Mouse (Mus musculus) fat pad, adult 2 months (tissue): ENCODE data around the gene Cubn.

Experiments used
- DNase-seq: peaks from one replicate; pipeline ENCODE4 v3.0.0-alpha.2; 2011; ENCODE audit warnings: low read depth, low spot score; ENCODE audit errors: extremely low read depth

The Cubn gene

GRCm38 (mm10) chr2:13409767-13410519 is 81.7 kb downstream of the Cubn start:
- DNase-seq = no peak

GRCm38 (mm10) chr2:13408333-13408732 is 83.3 kb downstream of the Cubn start:
- peak; percentile 4 for DNase-seq

- DNase-seq = no peak
These were observed 83.9 kb downstream of the Cubn start for GRCm38 (mm10) chr2:13407698-13408097.

GRCm38 (mm10) chr2:13407272-13407671 is 84.3 kb downstream of the Cubn start:
- DNase-seq = no peak

- no peak for DNase-seq
These were observed 86.5 kb downstream of the Cubn start for GRCm38 (mm10) chr2:13404986-13405678.

GRCm38 (mm10) chr2:13400831-13401230 is 90.8 kb downstream of the Cubn start:
- no peak for DNase-seq

- no peak for DNase-seq
These were observed 92.0 kb downstream of the Cubn start for GRCm38 (mm10) chr2:13399480-13400072.

GRCm38 (mm10) chr2:13398955-13399354 is 92.7 kb downstream of the Cubn start:
- no peak for DNase-seq

- no peak for DNase-seq
These were observed 93.1 kb downstream of the Cubn start for GRCm38 (mm10) chr2:13398551-13398950.

- DNase-seq = no peak
These were observed 95.5 kb downstream of the Cubn start for GRCm38 (mm10) chr2:13396124-13396540.

GRCm38 (mm10) chr2:13391018-13391417 is 100.6 kb downstream of the Cubn start:
- DNase-seq = no peak

- no peak for DNase-seq
These were observed 105.0 kb downstream of the Cubn start for GRCm38 (mm10) chr2:13386631-13387030.

- no peak for DNase-seq
These were observed 105.9 kb downstream of the Cubn start for GRCm38 (mm10) chr2:13385542-13386345.

GRCm38 (mm10) chr2:13384775-13385541 is 106.7 kb downstream of the Cubn start:
- DNase-seq = no peak

GRCm38 (mm10) chr2:13376166-13376565 is 115.4 kb downstream of the Cubn start:
- no peak for DNase-seq

GRCm38 (mm10) chr2:13373291-13373690 is 118.3 kb downstream of the Cubn start:
- no peak for DNase-seq

- DNase-seq = no peak
These were observed 118.8 kb downstream of the Cubn start for GRCm38 (mm10) chr2:13372825-13373224.

GRCm38 (mm10) chr2:13372256-13372824 is 119.3 kb downstream of the Cubn start:
- no peak for DNase-seq

- DNase-seq = no peak
These were observed 119.8 kb downstream of the Cubn start for GRCm38 (mm10) chr2:13371797-13372170.
